Mouse (Mus musculus): ENCODE results near the gene Plekha7.

The Plekha7 gene

GRCm38 (mm10) chr7:116307871-116308631 is at the start of gene Plekha7:
TSS of gene Plekha7 (minus strand) at chr7:116308376.
- DNase-seq (ENCODE audit: low read depth, low spot score), result no peak

GRCm38 (mm10) chr7:116336226-116336625 is 28.1 kb upstream of the Plekha7 start:
- DNase-seq (ENCODE audit: low read depth, low spot score), result peak; percentile 22

DNA sequence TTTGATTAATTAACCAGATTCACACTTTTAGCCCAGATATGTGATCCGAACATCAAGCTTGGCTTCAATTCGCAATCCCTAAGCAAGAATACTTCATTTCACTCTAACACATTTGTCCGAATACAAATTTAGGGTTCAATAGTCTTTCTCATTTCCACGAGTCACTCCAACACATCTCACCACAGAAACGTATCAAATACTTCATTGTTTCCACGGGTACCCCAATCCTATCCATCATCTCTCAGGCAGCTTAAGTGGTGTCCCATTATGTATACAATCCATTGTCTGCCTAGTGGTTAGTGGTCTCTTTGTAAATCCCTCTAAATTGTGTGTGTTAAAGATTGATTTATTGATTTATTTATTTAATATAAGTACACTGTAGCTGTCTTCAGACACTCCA is 27.0 kb upstream of the Plekha7 start:
- no peak for DNase-seq (ENCODE audit: low read depth, low spot score)

GRCm38 (mm10) chr7:116334669-116335038 is 26.5 kb upstream of the Plekha7 start:
- no peak for DNase-seq (ENCODE audit: low read depth, low spot score)

- DNase-seq (ENCODE audit: low read depth, low spot score), result peak; percentile 89
These were observed 25.8 kb upstream of the Plekha7 start, which contains the start of gene Rps13 for GRCm38 (mm10) chr7:116333713-116334668. TSS of gene Rps13 (minus strand) at chr7:116334195.

- peak; percentile 68 for DNase-seq (ENCODE audit: low read depth, low spot score)
These were observed 23.1 kb upstream of the Plekha7 start for GRCm38 (mm10) chr7:116331246-116331645.

DNA sequence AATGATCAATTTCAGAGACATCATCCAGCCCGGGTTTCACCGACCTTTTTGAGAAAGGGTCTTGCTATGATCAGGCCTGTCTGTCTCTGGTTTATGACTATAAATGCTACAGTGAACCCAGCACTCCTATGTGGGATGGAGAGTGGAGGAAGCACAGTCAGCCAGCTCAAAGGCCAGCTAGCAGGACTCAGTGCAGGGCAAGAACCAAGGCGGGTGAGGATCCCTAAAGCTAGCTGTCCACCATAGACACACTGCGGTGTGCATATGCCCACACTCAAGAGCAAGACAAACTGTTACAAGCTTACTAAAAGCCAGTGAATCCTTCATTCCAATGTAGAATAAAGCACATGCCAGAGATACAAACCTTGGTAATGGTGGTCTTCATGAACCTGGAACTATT is 21.7 kb upstream of the Plekha7 start:
- no peak for DNase-seq (ENCODE audit: low read depth, low spot score)

- no peak for DNase-seq (ENCODE audit: low read depth, low spot score)
These were observed 20.6 kb upstream of the Plekha7 start for GRCm38 (mm10) chr7:116328777-116329176.

GRCm38 (mm10) chr7:116327901-116328300 is 19.7 kb upstream of the Plekha7 start:
- DNase-seq (ENCODE audit: low read depth, low spot score), result no peak

- DNase-seq (ENCODE audit: low read depth, low spot score), result no peak
These were observed 15.3 kb upstream of the Plekha7 start for GRCm38 (mm10) chr7:116323331-116323964.

- no peak for DNase-seq (ENCODE audit: low read depth, low spot score)
These were observed 1.3 kb upstream of the Plekha7 start for GRCm38 (mm10) chr7:116309456-116309855.

DNA sequence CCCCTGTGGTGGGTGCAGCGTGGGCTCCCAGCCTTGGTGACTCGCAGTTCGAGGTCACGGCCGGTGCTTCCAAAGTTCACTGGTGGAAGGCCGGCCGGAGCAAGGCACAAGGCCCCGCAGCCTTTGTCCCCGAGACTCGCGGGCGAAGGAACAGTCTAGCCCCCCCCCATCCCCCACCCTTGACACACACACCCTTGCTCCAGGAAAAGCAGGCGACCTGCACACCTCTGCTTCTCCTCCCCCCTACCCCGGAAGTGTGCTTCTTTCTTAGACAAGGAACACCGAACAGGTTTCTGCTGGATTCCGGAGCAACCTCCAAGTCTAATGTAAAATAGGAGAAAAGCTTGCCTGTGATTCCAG is 436 bp upstream of the Plekha7 start:
- no peak for DNase-seq (ENCODE audit: low read depth, low spot score)

- no peak for DNase-seq (ENCODE audit: low read depth, low spot score)
These were observed 891 bp downstream of the Plekha7 start for GRCm38 (mm10) chr7:116307099-116307870.

DNA sequence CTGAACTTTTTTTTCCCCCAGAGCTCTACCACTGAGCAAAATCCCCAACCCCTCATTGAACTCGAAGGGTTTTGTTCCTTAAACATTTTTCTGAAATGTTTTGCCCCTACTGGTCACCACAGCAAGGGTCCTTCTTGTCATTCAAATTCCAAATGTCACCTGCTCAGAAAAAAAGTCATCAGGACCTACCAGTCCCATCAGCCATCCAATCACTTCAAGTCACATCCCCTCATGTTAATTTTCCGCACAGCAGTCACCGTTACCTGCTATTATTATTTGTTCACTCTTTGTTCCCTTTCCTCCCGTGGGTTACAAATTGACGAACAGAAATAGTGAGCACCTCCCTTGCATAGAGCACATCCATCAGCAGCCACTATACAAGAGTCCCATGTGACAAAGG is 1.6 kb downstream of the Plekha7 start:
- no peak for DNase-seq (ENCODE audit: low read depth, low spot score)

- no peak for DNase-seq (ENCODE audit: low read depth, low spot score)
These were observed 6.4 kb downstream of the Plekha7 start for GRCm38 (mm10) chr7:116301661-116302311.

DNA sequence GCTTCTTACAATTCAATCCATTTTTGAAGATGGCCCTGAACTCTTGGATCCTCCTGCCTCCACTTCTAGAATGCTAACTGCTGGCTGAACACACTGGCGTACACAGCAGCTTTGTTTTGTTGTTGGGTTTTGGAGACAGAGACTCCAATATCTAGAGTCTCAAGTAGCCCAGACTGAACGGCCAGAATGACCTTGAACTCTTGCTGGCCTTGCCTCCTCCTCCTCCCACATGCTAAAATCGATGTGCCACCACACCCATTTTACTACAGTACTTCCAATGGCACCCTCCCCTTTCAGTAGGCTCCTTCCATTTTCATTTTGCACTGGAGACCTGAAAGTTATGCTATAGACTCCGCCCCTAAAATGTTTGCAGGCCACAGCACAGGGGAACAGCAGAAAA is 7.0 kb downstream of the Plekha7 start:
- DNase-seq (ENCODE audit: low read depth, low spot score), result no peak

DNA sequence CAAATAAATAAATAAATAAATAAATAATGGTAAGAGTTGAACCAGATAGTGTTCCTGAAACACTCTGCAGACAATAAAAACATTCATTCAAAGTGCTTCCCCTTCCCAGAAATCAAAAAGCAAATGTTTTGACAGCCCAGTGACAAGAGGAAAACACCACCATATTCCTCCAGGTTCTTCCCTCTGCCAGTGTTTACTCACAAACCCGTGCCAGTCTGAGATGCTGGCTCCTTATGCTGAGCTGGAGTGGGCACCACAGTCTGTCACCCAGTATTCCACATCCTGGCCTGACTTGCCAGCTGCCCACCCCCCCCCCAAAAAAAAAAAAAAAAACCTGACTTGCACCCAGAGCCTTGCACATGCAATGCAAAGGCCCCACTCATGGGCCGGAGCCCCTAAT is 9.3 kb downstream of the Plekha7 start:
- no peak for DNase-seq (ENCODE audit: low read depth, low spot score)

GRCm38 (mm10) chr7:116298389-116298788 is 9.8 kb downstream of the Plekha7 start:
- no peak for DNase-seq (ENCODE audit: low read depth, low spot score)

GRCm38 (mm10) chr7:116294961-116295360 is 13.2 kb downstream of the Plekha7 start:
- no peak for DNase-seq (ENCODE audit: low read depth, low spot score)

DNA sequence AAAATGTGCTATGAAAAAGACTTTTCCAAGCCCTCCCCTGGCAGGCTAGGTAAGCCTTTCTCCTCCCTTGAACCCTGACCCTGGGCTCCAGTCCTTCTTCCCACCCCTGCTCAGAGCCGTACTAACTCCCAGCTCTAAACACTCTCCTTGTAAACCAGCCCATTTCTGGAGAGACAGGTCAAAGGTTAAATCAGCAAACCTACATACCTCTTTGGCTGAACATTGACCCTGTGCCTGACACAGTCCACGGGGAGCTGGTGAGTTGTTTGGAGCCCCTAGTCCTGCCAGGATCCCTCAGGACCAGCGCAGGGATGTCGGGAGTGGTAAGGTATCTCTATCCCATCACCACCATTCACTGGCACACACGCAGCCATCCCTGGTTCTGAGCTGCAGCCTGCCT is 15.8 kb downstream of the Plekha7 start:
- DNase-seq (ENCODE audit: low read depth, low spot score), result no peak

DNA sequence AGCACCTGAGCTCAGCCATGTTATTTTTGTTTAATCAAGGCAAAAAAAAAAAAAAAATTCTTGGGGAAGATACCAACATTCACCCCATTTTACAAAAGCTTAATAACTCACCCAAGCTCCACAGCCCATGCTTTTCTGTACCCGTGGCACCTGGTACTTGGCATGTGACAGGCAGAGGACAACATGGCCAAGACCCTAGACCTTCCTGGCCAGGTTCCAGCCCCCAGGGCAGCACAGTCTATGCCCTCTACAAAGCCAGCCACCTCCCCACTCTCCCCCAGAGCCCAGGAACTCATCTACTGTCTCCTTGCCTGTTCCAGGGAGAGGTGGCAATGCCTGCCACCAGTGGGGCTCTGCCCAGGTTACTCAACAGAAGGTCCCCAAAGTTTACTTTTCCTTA is 17.6 kb downstream of the Plekha7 start:
- DNase-seq (ENCODE audit: low read depth, low spot score), result no peak

All from telencephalon, adult 2 months (tissue).